Mouse (Mus musculus): Measurements from ENCODE around the gene Rsph14.

DNA sequence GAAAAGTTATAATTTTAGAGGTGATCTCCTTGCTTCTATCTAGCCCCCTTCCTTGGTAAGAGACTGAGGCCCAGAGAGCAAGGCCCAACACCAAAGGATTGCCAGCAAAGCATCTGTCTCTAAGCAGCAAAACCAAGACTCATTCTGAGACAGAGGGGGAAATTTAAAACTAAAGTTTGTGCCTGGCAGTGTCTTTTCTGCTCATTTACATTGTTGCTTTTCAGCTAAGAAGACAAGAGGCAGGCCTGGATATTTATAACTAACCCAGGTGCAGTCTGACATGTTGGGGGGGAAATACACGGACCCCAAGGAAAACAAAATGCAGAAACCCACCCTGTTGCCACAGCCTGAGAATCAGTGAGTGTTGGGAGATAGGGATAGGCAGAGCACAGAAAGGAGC lies 68.0 kb downstream of the Rsph14 start:
- TF ChIP-seq CTCF (IDR thresholded peaks at IDR 0.05; ENCODE audit: low read depth) (no peak), EP300 (IDR thresholded peaks at IDR 0.05; ENCODE audit: low read depth) (no peak)
